Mouse (Mus musculus) thymus, adult 18-20 months (tissue): Measurements from ENCODE around the gene Arhgef19.

Experiments
- DNase-seq, 2 experiments: peaks; one replicate each; pipeline ENCODE4 v3.0.0; 2022; ENCODE audit warnings: mixed read lengths in 2 of 2

Gene Arhgef19

GRCm38 (mm10) chr4:141286860-141287517, 47.7 kb downstream of the Arhgef19 start:
- no peak for DNase-seq

GRCm38 (mm10) chr4:141287518-141288004, 48.3 kb downstream of the Arhgef19 start:
- DNase-seq, result no peak

GRCm38 (mm10) chr4:141288152-141288551, 48.9 kb downstream of the Arhgef19 start:
- no peak for DNase-seq

- no peak for DNase-seq
These were observed 52.5 kb downstream of the Arhgef19 start for GRCm38 (mm10) chr4:141291571-141292375.

- peak; percentile 40 to 43 for DNase-seq
These were observed 56.5 kb downstream of the Arhgef19 start for GRCm38 (mm10) chr4:141295774-141296186.

- DNase-seq, result no peak
These were observed 58.6 kb downstream of the Arhgef19 start for GRCm38 (mm10) chr4:141297934-141298333.

GRCm38 (mm10) chr4:141299356-141299755, 60.1 kb downstream of the Arhgef19 start:
- DNase-seq, result no peak

GRCm38 (mm10) chr4:141300196-141300595, 60.9 kb downstream of the Arhgef19 start:
- no peak for DNase-seq

GRCm38 (mm10) chr4:141301116-141301553, 61.8 kb downstream of the Arhgef19 start, which contains the start of gene Epha2:
Gene Epha2 (plus strand): TSS chr4:141301240.
- peak; percentile 23 to 28 for DNase-seq

- peak in 1 of 2 experiments; percentile 17 for DNase-seq
These were observed 62.5 kb downstream of the Arhgef19 start for GRCm38 (mm10) chr4:141301591-141302427.

- no peak for DNase-seq
These were observed 63.4 kb downstream of the Arhgef19 start for GRCm38 (mm10) chr4:141302428-141303401.

- DNase-seq, result no peak
These were observed 64.3 kb downstream of the Arhgef19 start for GRCm38 (mm10) chr4:141303402-141304222.

GRCm38 (mm10) chr4:141304223-141304611, 64.9 kb downstream of the Arhgef19 start:
- DNase-seq, result no peak

GRCm38 (mm10) chr4:141306057-141306456, 66.8 kb downstream of the Arhgef19 start:
- DNase-seq, result no peak
